Mouse (Mus musculus): ENCODE data around the gene Haus7.

DNA sequence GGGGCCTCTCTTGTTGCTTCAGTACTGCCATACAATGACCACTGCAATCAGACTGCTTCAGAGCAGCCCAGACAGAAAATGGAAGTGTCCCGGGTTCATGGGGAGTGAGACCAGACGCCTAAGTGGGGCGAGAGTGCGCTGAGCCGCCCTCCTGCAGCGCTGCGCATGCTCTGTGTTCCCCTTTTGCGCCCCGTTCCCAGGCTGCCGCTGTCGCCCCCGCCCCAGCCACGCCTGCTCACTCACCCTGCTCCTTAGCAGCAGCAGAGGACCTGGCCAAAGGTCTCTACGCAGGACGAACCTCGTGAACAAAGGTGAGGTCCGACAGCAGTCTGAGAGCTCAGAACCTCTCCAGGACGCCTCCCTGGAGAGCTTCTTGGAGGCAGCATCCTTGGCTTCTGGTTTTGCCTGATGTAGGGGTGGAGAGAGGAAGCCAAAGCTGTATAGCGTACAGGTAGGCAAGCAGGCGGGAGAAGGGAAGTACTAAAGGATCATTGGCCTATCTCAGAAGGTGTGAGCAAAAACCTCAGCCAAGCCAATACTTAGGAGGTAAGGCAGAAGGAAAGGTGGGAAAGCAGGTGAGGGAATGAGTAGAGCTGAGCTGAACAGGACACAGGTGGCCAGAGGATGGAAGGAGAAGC is 47.8 kb downstream of the Haus7 start, which contains the start of gene Zfp92:
- no peak for TF ChIP-seq POLR2A (IDR thresholded peaks at IDR 0.05; ENCODE audit: insufficient read depth, low read depth, low read length)
- no peak for TF ChIP-seq CTCF (IDR thresholded peaks at IDR 0.05; ENCODE audit: insufficient read depth, low read depth, low read length)
